Mouse (Mus musculus) macrophage (primary cell): ENCODE data around the gene Dab2ip. TPM values are rescaled to one million over a fixed set of nuclear protein-coding genes. Genes with fewer than 3 reads are reported as not detected.

Experiments
- H3K27ac ChIP-seq: fragments of 350-480 bp; formaldehyde crosslinking; 2 replicates; pipeline ENCODE4 v1.9.0; 2021
- H3K36me3 ChIP-seq: fragments of 350-480 bp; formaldehyde crosslinking; 2 replicates; pipeline ENCODE4 v1.9.0; 2021; ENCODE audit errors: inconsistent target
- H3K4me3 ChIP-seq: fragments of 350-480 bp; formaldehyde crosslinking; 2 replicates; pipeline ENCODE4 v1.9.0; 2021; ENCODE audit errors: inconsistent target
- H3K79me2 ChIP-seq: fragments of 350-480 bp; formaldehyde crosslinking; 2 replicates; pipeline ENCODE4 v1.9.0; 2021; ENCODE audit errors: inconsistent target
- WGBS: methylation state at CpG from one replicate; pipeline ENCODE4 v1.1.7; 2026; ENCODE audit warnings: inconsistent platforms; ENCODE audit not compliant: missing documents; 5-methylcytosine and 5-hydroxymethylcytosine counted together
- polyA plus RNA-seq: library from polyadenylated mRNA; stranded (reverse); fragments of 250-400 nt; gene quantifications from 3 replicates; pipeline ENCODE4 v1.2.4, GENCODE M21; 2018; ENCODE audit warnings: inconsistent platforms

Gene Dab2ip
- polyA plus RNA-seq, 1 experiment from 2014 or later: 0.14 TPM

DNA sequence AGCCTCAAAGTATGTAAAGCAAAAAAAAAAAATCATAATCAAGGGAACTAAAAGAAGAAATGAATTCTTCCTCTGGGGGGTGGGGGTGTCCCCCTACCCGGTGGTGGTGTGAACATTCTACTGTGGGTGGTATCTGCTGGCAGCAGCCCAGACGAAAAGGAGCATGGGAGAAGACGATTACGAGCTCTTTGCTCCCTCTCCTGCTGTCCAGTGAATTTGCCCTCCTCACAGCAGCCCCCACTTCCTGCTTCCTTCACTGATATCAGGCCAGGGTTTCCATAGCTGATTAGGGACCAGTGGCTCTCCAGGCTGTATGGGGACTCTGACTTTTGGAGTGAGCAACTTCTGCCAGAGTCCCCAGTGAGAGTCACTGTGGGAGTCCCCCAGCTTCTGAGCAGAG is 17.3 kb upstream of the Dab2ip start:
- Histone ChIP-seq H3K4me3 (no peak overlapping the region), H3K36me3 (no peaks in the 10 kb centered on the region), H3K27ac (no peak overlapping the region), H3K79me2 (no peaks in the 10 kb centered on the region)
- 56% methylated on average over 4 of the region's 4 CpGs for WGBS

DNA sequence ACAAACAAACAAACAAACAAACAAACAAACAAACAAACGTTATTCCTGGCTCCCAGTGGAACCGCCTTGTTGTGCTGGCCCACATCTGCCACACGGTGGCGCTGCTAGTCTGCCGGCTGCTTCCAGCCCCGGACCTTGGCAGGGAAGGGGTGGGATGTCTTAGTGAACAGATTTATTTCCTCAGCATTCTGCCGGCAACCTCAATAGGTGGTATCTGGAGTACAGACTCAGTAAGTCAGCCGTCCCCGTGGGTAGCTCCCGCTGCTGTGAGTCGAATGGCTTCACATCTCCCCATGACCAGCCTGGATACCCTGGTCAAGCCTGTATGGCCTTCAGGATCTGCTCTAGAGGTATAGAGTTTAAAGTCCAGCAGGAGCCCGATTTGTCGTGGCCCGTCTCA is 13.3 kb upstream of the Dab2ip start:
- H3K36me3 ChIP-seq: no peaks in the 10 kb centered on the region
- H3K27ac ChIP-seq: no peak overlapping the region
- H3K4me3 ChIP-seq: no peak overlapping the region
- WGBS: 17% methylated on average over 14 of the region's 14 CpGs
- H3K79me2 ChIP-seq: no peaks in the 10 kb centered on the region

DNA sequence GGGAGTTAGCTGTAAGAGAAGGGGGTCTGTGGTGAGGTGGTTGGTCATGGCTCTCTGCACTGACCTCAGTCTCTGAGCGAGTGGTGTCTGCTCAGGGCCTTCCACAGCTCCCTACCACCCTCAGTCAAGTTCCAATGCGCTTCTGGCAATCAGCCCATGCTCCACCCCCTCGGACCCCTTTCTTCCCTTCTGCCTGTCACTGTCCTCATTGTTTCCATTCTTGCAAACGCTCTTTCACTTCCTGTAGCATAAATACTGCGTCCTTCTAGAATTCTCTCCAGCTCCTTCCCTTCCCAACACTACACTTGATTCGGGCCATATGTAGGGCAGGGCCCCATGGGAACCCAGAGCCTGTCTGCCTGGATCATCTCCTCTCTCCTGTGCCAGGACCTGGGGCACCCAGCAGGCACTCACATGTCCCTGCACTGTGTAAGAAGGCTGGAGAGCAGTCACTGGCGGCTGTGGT is 12.9 kb upstream of the Dab2ip start:
- 29% methylated on average over 7 of the region's 7 CpGs for WGBS
- Histone ChIP-seq H3K36me3 (no peaks in the 10 kb centered on the region), H3K27ac (no peak overlapping the region), H3K79me2 (no peaks in the 10 kb centered on the region), H3K4me3 (no peak overlapping the region)

DNA sequence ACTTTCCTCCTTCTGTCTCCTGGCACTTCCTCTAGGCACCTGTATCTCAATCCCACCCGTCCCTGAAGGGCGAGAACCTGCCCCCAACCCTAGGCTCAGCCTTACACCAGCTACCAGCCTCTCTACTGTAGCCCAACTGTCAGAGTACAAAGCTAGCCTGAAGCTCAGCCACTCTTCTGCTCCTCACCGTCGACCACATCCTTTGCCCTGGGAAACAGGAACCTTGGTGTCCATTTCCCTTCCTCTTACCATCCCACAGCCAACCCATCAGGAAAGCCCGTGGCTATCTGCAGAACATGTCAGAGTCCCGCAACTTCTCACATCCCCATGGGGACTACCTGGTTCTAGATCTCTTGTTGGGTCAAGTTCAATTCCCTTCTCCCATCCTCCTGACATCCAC is 11.6 kb upstream of the Dab2ip start:
- Histone ChIP-seq H3K36me3 (no peaks in the 10 kb centered on the region), H3K79me2 (no peaks in the 10 kb centered on the region), H3K4me3 (no peak overlapping the region), H3K27ac (no peak overlapping the region)
- 5% methylated on average over 6 of the region's 6 CpGs for WGBS

GRCm38 (mm10) chr2:35549191-35549590 is 8.9 kb upstream of the Dab2ip start:
- Histone ChIP-seq H3K4me3 (no peak overlapping the region), H3K27ac (no peak overlapping the region), H3K79me2 (no peaks in the 10 kb centered on the region), H3K36me3 (no peaks in the 10 kb centered on the region)
- 78% methylated on average over 4 of the region's 4 CpGs for WGBS

GRCm38 (mm10) chr2:35550097-35550496 is 8.0 kb upstream of the Dab2ip start:
- Histone ChIP-seq H3K4me3 (no peak overlapping the region), H3K79me2 (no peaks in the 10 kb centered on the region), H3K27ac (no peak overlapping the region), H3K36me3 (no peaks in the 10 kb centered on the region)
- 91% methylated on average over 9 of the region's 9 CpGs for WGBS

GRCm38 (mm10) chr2:35556918-35557486 is 1.1 kb upstream of the Dab2ip start:
- H3K4me3 ChIP-seq: no peak overlapping the region
- no peaks in the 10 kb centered on the region for H3K79me2 ChIP-seq
- 84% methylated on average over 5 of the region's 5 CpGs for WGBS
- no peak overlapping the region for H3K27ac ChIP-seq
- no peaks in the 10 kb centered on the region for H3K36me3 ChIP-seq

- Histone ChIP-seq H3K4me3 (no peak overlapping the region), H3K79me2 (no peaks in the 10 kb centered on the region), H3K27ac (no peak overlapping the region), H3K36me3 (no peaks in the 10 kb centered on the region)
- 85% methylated on average over 4 of the region's 4 CpGs for WGBS
Observed at GRCm38 (mm10) chr2:35558826-35559550, 922 bp downstream of the Dab2ip start.

DNA sequence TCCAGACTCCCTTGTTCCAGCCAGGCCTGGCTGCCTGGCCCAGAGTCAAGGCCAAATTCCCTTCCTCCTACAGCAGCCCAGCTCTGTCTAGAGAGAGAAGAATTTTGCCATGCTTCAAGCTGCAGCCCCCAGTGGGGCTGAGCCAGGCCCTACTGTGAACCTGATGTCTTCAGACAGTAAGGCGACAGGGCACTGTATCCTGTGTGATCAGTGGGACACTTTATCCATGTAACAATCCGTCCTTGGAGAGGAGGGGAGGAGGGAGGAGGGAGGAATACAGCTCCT is 1.4 kb downstream of the Dab2ip start:
- H3K27ac ChIP-seq: no peak overlapping the region
- no peak overlapping the region for H3K4me3 ChIP-seq
- no peaks in the 10 kb centered on the region for H3K79me2 ChIP-seq
- 81% methylated on average over 2 of the region's 2 CpGs for WGBS
- no peaks in the 10 kb centered on the region for H3K36me3 ChIP-seq

DNA sequence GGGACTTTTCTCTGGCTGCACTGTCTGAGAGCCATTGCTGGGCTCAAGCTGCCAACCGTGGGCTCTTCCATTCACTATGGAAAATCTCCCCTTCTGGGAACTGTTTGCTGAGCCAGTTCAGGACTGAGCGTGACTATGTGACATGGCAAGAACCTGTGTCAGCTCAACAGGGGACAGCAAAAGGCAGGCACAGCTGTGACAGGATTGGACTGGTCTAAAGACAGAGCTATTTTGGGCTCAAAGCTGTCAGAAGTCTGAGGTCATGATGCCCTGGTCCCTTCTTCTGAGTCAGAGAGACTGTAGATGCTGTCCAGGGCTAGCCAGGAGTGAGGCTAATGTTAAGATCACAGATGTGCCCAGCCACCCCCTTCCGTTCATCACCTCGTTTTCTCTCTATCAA is 5.7 kb downstream of the Dab2ip start:
- no peak overlapping the region for H3K27ac ChIP-seq
- H3K4me3 ChIP-seq: no peak overlapping the region
- 93% methylated on average over 4 of the region's 4 CpGs for WGBS
- H3K36me3 ChIP-seq: no peaks in the 10 kb centered on the region
- no peaks in the 10 kb centered on the region for H3K79me2 ChIP-seq

DNA sequence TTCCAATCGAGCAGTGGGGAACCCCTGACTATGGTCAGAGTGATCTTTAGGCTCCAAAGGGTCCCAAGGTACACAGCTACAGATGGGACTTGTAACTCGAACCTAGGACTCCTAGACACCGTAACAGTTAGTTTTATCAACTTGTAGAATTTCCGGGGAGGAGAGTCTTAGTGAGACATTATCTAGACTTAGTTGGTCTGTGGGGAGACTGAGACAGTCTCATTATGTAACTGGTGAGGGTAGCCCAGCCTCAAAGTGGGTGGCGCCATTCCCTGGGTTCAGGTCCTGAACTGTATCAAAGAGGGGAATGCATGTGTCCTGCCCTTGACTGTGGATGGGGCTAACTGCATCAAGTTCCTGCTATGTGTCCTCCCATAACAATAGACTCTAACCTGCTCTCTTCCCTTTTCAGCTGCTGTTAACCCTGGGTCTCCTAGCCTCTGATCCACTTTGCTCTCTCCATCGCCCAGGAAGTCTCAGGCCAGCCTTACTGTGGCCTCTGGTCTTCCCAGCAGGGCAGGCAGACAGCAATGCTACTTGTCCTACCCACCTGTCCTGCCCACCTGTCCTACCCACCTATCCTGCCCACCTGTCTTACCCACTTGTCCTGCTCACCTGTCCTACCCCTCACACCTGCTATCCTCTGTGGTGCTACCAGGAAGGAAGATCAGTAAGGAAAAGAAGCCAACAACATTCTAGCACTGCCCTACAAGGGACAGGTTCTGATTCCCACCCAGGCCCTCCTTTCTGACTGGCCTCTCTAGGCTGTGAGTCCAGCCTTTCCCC is 7.2 kb downstream of the Dab2ip start:
- Histone ChIP-seq H3K4me3 (no peak overlapping the region), H3K36me3 (no peaks in the 10 kb centered on the region), H3K27ac (no peak overlapping the region), H3K79me2 (no peaks in the 10 kb centered on the region)
- WGBS: 91% methylated on average over 6 of the region's 6 CpGs

GRCm38 (mm10) chr2:35566957-35567693 is 9.1 kb downstream of the Dab2ip start:
- no peak overlapping the region for H3K4me3 ChIP-seq
- no peaks in the 10 kb centered on the region for H3K79me2 ChIP-seq
- no peaks in the 10 kb centered on the region for H3K36me3 ChIP-seq
- WGBS: 62% methylated on average over 11 of the region's 11 CpGs
- no peak overlapping the region for H3K27ac ChIP-seq

DNA sequence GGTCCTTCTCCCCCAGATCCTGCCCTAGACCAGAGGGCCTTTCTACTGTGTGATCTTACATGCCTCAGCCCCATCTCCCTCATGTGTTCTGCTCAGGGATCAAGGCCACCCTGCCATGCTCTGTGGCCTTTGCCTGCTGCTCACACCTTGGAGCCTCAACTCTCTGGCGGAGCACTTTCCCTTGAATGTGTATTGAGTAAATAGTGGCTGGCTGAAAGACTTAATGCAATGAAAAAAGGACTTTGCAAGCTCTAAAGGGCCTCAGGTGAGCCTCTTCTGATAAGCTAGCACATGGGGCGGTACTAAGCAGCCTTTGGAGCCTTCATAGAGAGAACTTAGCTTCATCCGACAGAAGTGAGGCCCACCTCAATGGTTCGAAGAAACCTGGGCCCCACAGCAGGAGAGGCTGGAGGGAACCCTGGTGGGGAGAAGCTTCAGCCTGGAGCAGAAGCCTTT is 9.7 kb downstream of the Dab2ip start:
- H3K36me3 ChIP-seq: no peaks in the 10 kb centered on the region
- H3K27ac ChIP-seq: no peak overlapping the region
- WGBS: 91% methylated on average over 4 of the region's 4 CpGs
- no peak overlapping the region for H3K4me3 ChIP-seq
- no peaks in the 10 kb centered on the region for H3K79me2 ChIP-seq

DNA sequence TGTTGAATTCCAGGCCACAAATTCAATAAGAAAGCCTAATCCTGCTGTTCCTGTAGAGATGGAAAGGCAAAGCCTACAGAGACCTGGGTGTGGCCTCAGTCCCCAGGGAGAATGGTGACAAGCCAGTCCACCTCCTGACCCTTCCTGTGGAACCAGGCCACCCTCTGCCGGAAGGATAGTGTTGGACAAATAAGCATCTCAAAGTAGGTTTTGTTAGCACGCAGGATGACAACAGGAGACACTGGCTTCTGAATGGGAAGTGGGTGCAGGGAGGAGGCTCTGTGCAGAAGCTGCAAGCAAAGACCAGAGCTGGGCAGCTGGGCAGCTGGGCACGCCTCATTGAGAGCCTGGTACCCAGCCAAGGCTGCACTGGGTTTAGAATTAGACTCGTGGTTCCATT is 12.7 kb downstream of the Dab2ip start:
- 92% methylated on average over 4 of the region's 4 CpGs for WGBS
- H3K4me3 ChIP-seq: no peak overlapping the region
- H3K79me2 ChIP-seq: no peaks in the 10 kb centered on the region
- H3K36me3 ChIP-seq: no peaks in the 10 kb centered on the region
- no peak overlapping the region for H3K27ac ChIP-seq

DNA sequence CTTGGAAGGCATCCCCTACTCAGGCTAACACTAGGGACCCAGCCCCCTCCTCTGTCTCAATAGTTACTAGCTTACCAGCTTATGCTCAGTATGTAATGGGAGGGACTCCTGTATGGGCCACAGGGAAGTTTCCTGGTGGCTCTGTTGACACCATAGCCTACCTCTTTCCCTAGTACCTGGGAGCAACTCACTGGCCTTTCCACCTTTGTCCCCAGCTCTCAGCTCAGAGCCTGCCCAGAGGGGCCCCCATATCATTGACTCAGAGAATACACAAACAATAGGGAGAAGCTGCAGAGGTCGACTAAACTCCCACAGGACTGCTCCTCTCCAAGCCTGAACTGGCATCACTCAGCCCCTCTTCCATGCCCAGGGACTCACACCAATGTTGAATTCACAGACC is 16.6 kb downstream of the Dab2ip start:
- WGBS: 100% methylated on average over 1 of the region's 1 CpGs
- Histone ChIP-seq H3K36me3 (no peaks in the 10 kb centered on the region), H3K27ac (no peak overlapping the region), H3K79me2 (no peaks in the 10 kb centered on the region), H3K4me3 (no peak overlapping the region)
